Mouse (Mus musculus): ENCODE data around the gene Bcor.

Bcor gene

DNA sequence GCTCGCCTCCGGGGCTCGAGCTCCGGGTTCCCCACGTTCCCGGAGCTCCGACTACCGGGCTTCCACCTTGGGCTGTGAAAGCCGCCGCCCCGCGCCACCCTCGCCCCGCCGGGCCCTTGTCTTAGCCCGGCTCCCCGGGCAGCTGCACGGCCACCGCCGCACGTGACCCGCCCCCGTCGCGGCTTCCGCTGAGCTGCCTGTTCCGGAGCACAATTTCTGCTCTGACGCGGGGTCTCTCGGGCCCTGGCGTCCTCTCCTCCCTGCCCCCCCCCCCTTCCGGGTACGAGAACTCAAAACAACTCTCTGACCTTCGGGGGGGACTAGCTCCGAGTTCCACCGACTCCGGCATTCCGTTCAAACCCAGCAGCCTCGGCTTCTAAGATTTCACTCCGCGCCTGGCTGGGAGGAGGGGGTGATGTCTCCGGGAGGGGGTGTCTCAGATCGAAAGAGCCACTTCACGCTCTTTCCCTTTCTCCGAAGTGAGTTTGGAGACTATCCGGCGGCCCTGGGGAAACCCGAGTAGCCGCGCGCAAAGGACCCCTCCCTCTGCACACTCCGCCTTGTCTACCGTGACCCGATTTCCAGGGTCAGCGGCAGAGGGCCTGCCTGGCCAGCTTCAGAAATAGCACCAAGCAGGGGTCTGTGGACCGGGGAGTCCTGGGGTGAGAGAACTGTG, at the start of gene Bcor:
Gene Bcor, minus strand, starts transcription at position 375 of the 676 bp plus-strand sequence.
- no peak for DNase-seq (ENCODE audit: low spot score)

DNA sequence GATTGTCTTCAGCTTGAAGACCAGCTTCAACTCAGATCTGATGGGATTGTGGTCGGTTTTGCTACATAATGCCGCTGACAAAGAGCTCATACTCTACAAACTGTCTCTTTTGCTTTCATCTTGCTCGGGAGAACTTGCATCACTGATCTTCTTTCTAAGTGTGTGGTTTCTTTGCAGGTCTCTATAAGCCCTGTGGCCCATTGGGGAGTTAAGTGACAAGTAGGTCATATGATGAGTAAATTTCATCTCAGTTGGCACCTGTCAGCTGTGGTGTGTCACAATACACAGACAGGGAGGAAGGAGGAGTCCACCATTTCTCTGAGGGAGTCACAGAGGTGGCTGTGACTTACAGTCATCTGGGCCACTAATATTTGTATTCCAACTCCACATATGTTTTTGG, 42.8 kb upstream of the Bcor start:
- no peak for DNase-seq (ENCODE audit: low spot score)

DNA sequence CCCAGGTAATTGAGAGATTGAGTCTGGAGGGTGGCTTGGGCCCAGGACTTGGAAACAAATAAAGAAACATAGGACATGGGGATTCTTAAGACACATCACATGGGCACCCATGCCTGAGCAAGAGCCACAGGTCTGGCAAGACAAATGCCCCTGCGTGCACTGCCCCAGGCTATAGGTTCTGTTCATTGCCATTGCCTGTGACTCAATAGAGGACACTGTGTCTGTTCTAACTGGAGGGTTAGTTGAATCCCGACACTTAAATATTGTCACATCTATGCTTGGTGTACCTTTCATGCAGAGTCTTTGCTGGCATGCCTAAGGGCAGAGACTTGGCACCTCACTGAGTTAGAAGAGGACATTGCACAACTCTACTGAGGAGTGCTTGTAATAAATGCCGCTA, 41.0 kb upstream of the Bcor start:
- DNase-seq (ENCODE audit: low spot score), result no peak

DNA sequence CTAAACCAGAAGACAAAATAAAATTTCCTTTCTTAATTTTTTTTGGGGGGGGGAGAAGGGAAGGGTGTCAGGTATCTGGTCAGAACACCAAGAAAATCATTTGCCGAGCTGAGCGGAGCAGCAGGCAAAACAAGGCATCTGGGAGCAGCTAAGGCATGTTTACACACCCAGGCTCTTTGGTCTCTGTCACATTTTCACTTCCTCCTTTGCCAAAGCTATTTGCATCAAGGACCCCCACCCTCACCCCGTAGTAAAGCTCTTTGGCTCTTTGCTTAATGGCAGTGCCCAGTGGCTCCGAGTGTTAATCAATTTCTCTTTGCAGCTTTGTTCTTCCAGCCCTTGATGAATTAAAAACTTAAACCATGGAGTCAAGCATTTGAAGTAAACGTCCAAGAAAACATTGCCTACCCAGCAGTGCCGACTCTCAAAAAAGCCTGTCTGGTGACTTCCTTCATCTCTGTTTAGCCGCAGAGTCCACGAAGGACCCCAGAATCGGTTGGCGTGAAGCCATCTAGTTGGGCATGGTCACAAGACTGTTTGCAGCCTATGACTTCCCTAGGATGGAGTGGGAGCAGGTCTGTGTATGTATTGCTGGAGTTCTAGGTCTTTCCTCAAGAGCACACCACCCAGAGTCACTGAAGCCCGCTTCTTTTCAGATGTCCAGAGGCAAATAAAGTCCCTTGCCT, 35.2 kb upstream of the Bcor start:
- no peak for DNase-seq (ENCODE audit: low spot score)

DNA sequence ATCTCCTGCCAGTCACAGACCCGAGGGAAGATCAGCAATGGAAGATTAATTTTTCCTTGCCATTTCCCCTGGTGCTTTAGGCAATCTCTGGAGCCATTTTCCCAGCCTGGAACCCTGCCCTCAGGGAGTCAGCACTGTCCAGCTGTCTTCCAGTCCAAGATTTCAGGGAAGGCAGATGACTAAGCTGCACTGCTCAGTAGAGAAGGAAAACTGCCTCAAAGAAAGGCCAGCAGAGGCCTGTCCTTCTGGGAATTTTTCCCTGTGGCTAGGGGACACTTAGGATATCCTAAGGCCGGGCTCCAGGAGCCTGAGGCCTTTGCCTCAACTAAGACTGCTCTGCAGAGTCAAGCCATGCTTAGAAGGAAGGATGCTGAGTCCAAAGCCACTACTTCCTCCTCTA, 32.2 kb upstream of the Bcor start:
- no peak for DNase-seq (ENCODE audit: low spot score)

DNA sequence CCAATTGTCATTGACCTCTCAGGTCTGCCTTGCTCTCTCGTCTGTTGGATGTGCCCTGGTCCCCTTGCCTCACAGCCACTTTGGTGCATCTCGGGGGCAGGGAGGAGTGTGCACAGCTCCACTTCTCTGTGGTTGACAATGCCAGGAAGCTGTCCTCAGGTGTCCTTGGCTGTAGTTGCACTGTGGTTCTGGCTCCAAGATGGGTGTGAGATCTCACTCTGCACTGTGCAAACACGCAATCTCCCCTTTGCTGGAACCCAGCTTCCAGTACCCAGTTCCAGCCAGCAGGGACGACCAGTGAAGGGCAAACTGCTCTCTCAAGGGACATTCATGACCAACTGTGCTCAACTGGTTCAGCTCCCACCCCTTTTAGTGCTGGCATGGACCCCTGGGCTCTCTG, 29.4 kb upstream of the Bcor start:
- DNase-seq (ENCODE audit: low spot score), result no peak

DNA sequence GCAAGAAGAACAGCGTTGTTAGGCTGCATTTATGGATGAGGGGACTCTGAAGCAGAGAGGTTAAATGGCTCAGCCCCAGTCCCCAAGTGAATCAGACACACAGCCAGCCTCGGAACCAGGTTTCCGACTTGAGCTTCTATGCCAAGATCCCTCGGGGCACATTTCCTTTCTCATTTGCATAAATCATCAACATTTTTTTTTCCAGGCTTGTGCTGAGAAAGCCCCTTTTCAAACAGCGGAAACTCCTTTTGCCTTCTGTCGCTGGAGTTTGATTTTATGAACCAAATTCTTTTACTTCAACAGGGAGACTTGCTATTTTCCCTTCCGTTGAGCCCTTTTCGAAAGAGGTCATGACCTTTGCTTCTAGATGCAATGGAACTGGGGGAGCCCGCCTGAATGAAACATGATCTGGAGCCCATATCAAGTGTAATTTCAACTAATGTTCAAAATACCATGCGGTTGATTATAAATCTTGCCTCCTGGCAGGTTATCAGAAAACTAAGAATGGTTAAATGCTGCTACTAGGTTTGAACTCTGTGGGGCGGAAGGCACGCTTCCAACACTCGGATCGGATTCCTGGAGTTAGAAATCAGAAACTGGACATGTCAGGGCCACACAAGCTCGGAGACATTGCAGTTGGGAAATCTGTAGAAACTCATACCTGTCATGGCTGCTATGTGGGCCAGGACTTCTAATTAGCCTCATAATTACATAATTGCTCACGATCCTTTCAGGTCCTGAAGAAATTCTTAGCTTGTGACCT, 15.2 kb upstream of the Bcor start:
- DNase-seq (ENCODE audit: low spot score), result no peak

DNA sequence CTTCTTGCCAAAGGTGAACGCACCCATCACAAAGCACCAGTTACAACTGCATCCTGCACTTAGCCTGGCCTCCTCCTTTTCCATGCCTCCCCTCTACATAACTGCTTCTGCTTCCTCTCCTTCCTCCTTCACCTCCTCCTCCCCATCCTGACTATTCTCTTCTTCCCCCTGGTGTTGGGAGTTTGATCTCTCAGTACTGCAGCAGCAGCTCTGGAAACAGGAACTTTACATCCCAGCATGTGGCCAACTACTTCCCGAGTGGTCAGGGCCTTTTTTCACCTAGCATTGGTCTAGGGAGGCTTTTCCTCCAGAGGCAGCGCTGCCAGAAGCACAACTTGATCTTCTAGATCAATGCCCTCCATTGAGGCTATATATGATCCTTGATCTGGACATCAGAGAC, 10.0 kb upstream of the Bcor start:
- DNase-seq (ENCODE audit: low spot score), result no peak

DNA sequence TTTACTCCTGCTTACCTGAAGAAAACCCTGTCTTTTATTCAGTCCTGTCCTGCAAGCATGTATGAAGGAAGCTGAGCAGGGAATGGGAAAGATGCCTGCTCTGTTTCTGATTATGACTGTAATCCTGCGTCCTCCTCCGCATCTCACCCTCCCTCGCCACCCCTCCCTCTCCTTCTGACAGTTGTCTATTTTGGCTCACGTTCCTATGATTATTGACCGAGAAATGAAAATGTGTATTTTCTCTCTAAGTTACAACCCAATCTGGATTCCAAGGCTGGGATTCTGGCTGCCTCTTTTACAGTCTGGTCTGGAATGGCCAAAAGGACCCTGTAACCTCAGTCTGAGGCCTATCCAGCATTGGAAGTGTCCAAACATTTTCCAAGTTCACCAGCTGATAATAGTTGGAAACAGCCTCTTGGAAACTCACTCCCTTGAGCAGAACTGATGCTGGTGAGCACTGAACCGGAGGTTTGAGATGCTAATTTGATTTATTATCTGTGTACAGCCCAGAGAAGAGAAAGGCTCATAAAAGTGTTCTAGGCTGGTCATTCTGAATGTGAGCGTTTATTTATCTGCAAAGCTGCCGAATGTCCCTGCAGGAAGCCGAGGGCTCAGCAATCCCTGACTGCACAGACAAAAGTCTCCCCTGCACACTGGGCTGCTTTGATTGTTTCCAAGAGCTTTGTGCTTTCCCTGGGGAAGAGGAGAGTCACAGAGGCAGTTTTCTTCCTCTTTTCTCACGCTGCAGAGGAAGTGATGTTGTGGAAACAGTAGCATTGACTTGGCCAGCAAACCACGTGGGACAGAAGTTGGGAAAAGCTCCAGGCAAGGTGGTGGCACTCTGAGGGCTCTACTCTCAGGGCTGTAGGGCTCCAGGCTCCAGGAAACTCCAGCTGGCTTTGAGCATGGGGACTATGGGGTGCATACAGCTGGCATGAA, 4.7 kb upstream of the Bcor start:
- no peak for DNase-seq (ENCODE audit: low spot score)

DNA sequence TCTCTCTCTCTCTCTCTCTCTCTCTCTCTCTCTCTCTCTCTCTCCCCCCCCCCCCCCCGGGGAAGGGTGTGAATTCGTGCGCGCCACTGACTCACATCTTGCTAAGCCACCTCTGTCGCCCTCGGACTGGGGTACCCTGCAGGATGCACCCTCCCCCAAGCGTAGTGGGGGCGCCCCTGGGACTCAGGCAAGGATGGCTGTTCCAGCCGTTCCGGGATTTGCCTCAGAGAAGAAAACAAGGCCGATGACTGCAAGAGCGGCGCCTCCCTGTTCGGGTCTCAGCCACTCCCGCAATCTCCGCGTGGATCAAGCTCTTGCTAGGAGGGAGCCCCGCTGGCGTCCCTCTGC, 647 bp downstream of the Bcor start:
- no peak for DNase-seq (ENCODE audit: low spot score)

- DNase-seq (ENCODE audit: low spot score), result no peak
Observed at GRCm38 (mm10) chrX:12158821-12159533, 1.2 kb downstream of the Bcor start.

DNA sequence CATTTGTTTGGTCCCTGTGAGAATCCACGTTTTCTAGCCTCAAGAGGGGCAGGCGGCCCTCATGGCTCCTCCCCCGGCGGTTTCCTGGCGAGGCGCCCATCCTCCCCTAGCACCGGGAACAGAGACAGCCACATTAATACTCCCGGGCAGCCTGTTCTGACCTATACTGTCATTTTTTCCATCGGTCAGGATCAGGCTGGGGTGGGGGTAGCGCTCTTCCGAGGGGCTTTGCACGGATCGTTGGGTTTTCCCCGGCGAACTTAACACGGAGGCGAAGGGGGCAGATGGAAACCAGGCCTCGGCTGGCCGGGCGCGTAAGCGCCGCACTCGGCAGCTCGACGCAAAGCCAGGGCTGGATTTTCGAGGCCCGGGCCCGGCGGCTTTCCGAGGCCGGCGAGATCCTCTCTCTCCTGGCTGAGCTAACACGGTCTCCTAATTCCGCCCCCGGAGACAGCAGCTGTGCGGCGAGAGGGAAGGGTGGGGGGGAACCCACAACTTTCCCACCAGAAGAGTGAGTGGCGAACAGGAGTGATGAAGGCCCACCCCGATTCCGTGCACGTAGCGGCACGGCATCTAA, 1.8 kb downstream of the Bcor start:
- DNase-seq (ENCODE audit: low spot score), result no peak

DNA sequence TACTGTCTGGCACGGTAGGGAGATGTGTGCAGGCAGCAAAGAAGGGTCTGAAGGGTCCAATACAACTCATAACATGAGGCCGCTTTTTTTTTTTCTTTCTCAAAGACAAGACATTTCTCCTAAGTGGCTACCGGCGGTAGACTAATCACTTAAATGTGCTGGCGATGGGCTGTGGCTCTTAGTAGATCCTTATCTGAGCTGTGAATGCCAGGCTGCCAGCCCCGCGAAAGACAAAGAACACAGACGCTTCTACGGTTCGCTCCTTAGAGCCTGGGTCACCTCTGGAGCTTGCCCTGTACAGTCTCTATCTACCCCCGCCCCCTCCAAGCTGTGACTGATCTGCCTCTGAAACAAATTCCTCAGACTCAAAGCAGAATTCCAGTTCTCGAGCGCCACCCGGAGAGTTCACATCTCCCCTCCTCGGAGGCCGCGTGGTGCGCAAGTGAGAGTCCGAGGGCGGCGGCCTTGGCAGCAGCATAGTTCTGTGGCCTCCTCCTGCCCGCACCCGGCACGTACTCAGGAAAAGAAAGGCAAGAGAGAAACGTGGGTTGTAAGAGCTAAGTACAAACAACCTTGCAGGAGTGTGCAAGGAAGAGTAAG, 2.7 kb downstream of the Bcor start:
- DNase-seq (ENCODE audit: low spot score), result peak; percentile 46

GRCm38 (mm10) chrX:12155842-12156291, 4.3 kb downstream of the Bcor start:
- no peak for DNase-seq (ENCODE audit: low spot score)

DNA sequence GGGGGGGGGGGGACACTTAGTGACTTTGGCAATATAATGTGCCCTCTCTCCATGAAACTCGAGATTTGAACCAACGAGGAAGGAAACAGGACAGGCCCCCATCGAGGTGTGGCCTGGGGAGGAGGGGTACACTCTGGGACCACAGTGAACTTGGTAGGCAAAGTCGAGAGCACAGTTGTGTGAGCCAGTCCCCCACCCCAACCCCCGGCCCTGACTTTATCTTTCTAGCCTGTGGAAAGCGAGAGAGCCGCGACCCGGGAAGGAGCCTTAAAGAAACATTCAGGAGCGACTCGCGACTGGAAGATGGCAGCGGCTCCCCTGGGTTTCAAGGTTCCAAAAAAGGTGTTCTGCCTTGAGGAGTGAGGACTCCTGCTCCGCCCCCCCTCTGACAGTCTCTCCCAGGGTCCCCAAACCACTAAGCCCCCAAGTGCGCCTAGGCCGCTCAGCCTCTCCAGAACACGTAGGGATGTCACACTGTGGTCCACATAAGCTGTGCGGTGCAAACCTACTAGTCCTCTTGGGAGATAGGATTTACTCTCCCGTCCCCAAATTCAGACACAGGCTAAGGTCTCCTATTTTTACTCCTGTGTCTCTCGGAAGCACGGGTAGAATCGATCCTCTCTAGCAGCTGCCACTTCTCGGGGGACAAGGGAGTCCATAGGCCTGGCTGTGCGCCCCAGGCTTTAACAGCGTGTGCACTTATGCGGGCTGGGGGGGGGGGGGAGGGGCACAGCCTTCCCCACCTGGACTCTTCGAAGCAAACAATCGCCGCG, 4.9 kb downstream of the Bcor start:
- no peak for DNase-seq (ENCODE audit: low spot score)

DNA sequence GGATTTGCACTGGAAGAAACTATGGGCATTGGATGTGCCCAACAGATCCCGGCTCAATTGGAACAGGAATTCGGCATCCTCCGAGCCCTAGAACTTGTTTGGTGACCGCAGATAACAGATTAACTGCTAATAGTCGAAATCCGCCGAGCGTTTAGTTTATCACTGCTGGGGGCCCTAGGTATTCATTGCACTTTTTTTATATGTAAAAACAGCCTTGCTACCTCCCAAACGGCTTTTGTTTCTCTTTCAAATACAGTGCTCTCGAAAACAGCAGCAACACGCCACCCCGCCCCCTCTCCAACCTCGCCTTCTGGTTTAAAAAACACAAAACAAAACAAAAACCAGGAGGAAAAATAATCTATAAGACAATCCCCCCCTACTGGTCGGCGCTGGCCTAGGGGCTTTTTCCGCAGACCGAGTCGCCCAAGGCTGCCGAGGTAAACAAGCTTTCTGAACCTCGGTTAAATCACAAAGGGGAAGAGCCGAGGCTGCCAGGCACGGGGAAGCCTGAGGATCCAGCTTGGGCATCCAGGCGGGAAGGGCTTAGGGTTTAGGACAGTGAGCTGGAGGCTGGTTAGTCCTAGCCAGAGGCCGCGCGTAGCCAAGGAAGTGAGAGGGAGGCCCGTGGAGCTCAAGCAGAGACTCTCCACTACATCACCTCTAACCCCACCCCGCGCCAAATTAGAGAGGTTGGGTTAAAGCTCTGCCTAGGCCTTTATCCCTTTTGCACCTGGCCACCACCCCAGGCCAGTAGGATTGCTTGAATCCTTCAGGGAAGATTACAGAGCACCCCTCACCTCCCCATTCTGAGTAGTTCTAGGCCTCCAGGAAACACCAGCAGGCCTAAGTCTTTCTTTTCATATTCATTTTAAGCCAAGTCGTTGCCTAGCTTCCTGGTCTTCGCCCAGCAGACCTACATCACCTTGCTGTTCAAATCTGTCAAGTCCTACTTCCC, 6.7 kb downstream of the Bcor start:
- DNase-seq (ENCODE audit: low spot score), result no peak

DNA sequence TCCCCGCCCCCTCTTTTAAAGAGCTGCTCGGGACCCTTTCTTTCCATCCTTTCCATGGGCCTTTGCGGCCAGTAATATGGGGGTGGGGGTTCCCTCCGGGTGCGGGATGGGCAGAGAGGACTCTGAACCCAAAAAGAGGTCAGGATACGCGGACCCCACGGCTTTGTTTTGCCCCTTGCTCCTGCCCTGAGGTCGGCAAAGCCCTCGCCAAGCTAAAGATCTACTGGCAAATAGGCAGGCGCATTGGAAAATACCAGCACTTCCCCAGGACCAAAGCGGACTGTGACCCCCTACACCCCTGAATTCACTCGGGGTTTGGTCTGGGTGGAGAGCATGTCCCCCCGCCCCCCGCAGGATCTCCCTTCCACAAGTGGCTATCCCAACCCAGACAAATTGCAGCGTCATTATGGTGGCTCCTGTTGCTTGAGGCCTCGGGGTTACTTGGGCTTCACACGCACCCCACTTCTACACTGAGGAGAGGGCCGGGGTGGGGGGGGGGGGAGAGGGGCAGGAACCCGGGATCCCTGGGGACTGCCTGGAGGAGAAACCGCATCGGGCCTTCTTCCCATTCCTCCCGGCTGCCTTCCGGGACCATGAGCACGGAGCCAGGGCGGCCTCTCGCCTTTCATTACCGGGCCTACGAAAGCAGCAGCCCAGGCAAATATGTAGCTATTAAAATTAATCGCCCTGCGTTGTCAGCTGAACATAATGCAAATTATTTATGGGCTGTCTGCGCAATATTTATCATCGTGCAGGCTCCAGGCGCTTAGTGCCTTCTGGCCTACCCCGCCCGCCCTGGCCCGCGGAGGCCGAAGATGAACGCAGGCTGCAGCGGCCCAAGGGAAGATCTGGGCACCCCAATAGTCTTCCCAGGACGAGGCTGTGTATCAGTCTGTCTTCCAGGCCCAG, 7.9 kb downstream of the Bcor start:
- no peak for DNase-seq (ENCODE audit: low spot score)

All from ovary, adult 18-20 months (tissue).